Mouse (Mus musculus): ENCODE results near the gene Ube4b. TPM values are rescaled to one million over a fixed set of nuclear protein-coding genes. Genes with fewer than 3 reads are reported as not detected.

The Ube4b gene
- total RNA-seq, 2 experiments from 2014 or later, result 48.6 to 49.0 TPM

GRCm38 (mm10) chr4:149313558-149314253 is 112.8 kb downstream of the Ube4b start:
- DNase-seq (ENCODE audit: low spot score), result no peak
- intact Hi-C loops (cut with DNase I), result no loop called here

GRCm38 (mm10) chr4:149311996-149312395 is 114.6 kb downstream of the Ube4b start:
- no peak for DNase-seq (ENCODE audit: low spot score)
- intact Hi-C loops (cut with DNase I), result no loop called here

- DNase-seq (ENCODE audit: low spot score), result no peak
- intact Hi-C loops (cut with DNase I), result loop anchor here (5.0 to 10.0 kb wide), 3 partner anchors 36 to 96 kb away; no protein-coding TSS in a partner anchor
Measured at GRCm38 (mm10) chr4:149308491-149308820, 118.1 kb downstream of the Ube4b start.

- peak; percentile 98 for DNase-seq (ENCODE audit: low spot score)
- intact Hi-C loops (cut with DNase I), result loop anchor here (5.0 to 10.0 kb wide), 3 partner anchors 36 to 96 kb away; no protein-coding TSS in a partner anchor
Measured at GRCm38 (mm10) chr4:149307596-149308490, 118.7 kb downstream of the Ube4b start, which contains the start of gene Kif1b. Gene Kif1b (minus strand): TSS chr4:149307693.

GRCm38 (mm10) chr4:149306712-149307595 is 119.6 kb downstream of the Ube4b start:
- peak; percentile 53 for DNase-seq (ENCODE audit: low spot score)
- intact Hi-C loops (cut with DNase I), result loop anchor here (5.0 to 10.0 kb wide), 3 partner anchors 35 to 95 kb away; no protein-coding TSS in a partner anchor

GRCm38 (mm10) chr4:149305761-149306711 is 120.5 kb downstream of the Ube4b start:
- intact Hi-C loops (cut with DNase I), result loop anchor here (5.0 to 10.0 kb wide), 3 partner anchors 34 to 94 kb away; no protein-coding TSS in a partner anchor
- DNase-seq (ENCODE audit: low spot score), result no peak

GRCm38 (mm10) chr4:149304466-149304865 is 122.1 kb downstream of the Ube4b start:
- intact Hi-C loops (cut with DNase I), result loop anchor here (10.0 kb wide), 1 partner anchor 50 kb away; no protein-coding TSS in a partner anchor
- no peak for DNase-seq (ENCODE audit: low spot score)

- intact Hi-C loops (cut with DNase I), result loop anchor here (10.0 kb wide), 1 partner anchor 49 kb away; no protein-coding TSS in a partner anchor
- no peak for DNase-seq (ENCODE audit: low spot score)
Measured at GRCm38 (mm10) chr4:149303502-149303901, 123.0 kb downstream of the Ube4b start.

- intact Hi-C loops (cut with DNase I), result loop anchor here (10.0 kb wide), 1 partner anchor 48 kb away; no protein-coding TSS in a partner anchor
- no peak for DNase-seq (ENCODE audit: low spot score)
Measured at GRCm38 (mm10) chr4:149302751-149303150, 123.8 kb downstream of the Ube4b start.

GRCm38 (mm10) chr4:149302136-149302535 is 124.4 kb downstream of the Ube4b start:
- intact Hi-C loops (cut with DNase I), result loop anchor here (10.0 kb wide), 1 partner anchor 47 kb away; no protein-coding TSS in a partner anchor
- no peak for DNase-seq (ENCODE audit: low spot score)

- intact Hi-C loops (cut with DNase I), result no loop called here
- DNase-seq (ENCODE audit: low spot score), result no peak
Measured at GRCm38 (mm10) chr4:149296501-149296900, 130.0 kb downstream of the Ube4b start.

GRCm38 (mm10) chr4:149292984-149293383 is 133.6 kb downstream of the Ube4b start:
- no peak for DNase-seq (ENCODE audit: low spot score)
- intact Hi-C loops (cut with DNase I), result no loop called here

- intact Hi-C loops (cut with DNase I), result no loop called here
Measured at GRCm38 (mm10) chr4:149291061-149291460, 135.5 kb downstream of the Ube4b start.

GRCm38 (mm10) chr4:149290157-149290750 is 136.3 kb downstream of the Ube4b start:
- intact Hi-C loops (cut with DNase I), result no loop called here
- DNase-seq (ENCODE audit: low spot score), result no peak

More at GRCm38 (mm10) chr4:149291061-149291460, 135.5 kb downstream of the Ube4b start:
- no peak for DNase-seq (ENCODE audit: low spot score)

GRCm38 (mm10) chr4:149286287-149287137 is 140.0 kb downstream of the Ube4b start:
- no peak for DNase-seq (ENCODE audit: low spot score)
- intact Hi-C loops (cut with DNase I), result no loop called here

GRCm38 (mm10) chr4:149285691-149286090 is 140.9 kb downstream of the Ube4b start:
- intact Hi-C loops (cut with DNase I), result no loop called here
- DNase-seq (ENCODE audit: low spot score), result no peak

GRCm38 (mm10) chr4:149283018-149283417 is 143.5 kb downstream of the Ube4b start:
- intact Hi-C loops (cut with DNase I), result no loop called here
- DNase-seq (ENCODE audit: low spot score), result no peak

All from heart, postnatal 25 days (tissue).